Mouse (Mus musculus) left cerebral cortex, adult 9 months (tissue): ENCODE data around the gene Ap2s1.

ENCODE experiments used
- DNase-seq, 2 experiments: peaks; one replicate each; pipeline ENCODE4 v3.0.0; 2022; ENCODE audit warnings: low spot score in 2 of 2

The Ap2s1 gene

GRCm38 (mm10) chr7:16793010-16793725 lies 55.0 kb downstream of the Ap2s1 start:
- DNase-seq = no peak

- no peak for DNase-seq
Measured at GRCm38 (mm10) chr7:16794886-16795285, 56.7 kb downstream of the Ap2s1 start.
